Mouse (Mus musculus): ENCODE measurements around the gene Ntmt1. TPM values are rescaled to one million over a fixed set of nuclear protein-coding genes. Genes with fewer than 3 reads are reported as not detected.

Ntmt1 gene
- polyA plus RNA-seq, 1 experiment, result 36.9 TPM

DNA sequence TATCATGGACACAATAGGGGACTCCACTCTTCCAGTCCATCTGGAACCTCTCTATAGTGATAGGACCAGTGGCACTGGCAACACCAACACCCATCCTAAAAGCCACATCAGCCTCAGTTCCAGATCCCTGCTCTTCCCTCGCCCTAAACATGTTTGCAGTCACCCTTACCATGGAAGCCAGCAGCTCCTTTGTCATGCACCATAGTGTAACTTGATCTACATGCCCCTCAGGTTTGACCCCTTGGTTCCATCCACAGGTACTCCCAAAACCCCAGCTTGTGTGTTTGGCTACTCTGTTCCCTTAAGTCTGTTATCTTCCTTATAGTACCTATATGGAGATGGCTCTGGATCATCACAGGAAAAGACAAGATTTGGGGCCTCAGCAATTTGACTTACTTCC, 8.8 kb downstream of the Ntmt1 start:
- Histone ChIP-seq H3K27me3 (replicated peaks) (no peaks in the 10 kb centered on the region), H3K4me3 (replicated peaks) (no peak overlapping the region), H3K36me3 (replicated peaks; ENCODE audit: low read length) (peaks cover 94% of the 10 kb centered on the region), H3K9me3 (0 out of 2 replicates have a peak, but pooled peaks cover 3% of the 10 kb centered on the region), H3K4me1 (peaks cover 35% of the 10 kb centered on the region)
- TF ChIP-seq GATA1 (IDR thresholded peaks at IDR 0.05; ENCODE audit: borderline replicate concordance, low read length), result no peak
- no peak for TF ChIP-seq FLI1 (IDR thresholded peaks at IDR 0.05; ENCODE audit: low read length)

DNA sequence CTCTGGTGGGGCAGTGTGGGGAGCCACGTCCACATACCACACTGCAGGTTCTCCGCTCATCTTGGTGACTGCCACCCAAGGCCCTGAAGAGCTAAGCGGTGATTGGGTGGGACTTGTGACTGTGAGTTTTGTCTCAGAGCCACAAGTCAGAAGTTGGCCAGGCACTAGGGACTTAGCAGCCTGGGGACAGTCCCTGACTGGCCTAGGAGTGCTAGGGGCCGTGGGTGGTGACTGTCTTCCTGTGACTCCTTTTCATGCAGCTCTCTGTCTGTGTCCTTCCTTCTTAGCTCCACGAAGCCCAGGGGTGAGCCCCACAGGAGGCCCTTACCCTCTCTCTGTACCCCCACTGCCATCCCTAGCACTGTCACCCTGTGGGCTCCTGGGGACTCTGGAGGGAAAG, 12.2 kb downstream of the Ntmt1 start:
- H3K27me3 ChIP-seq (replicated peaks), result no peaks in the 10 kb centered on the region
- H3K36me3 ChIP-seq (replicated peaks; ENCODE audit: low read length), result peaks cover 96% of the 10 kb centered on the region
- H3K4me1 ChIP-seq, result peaks cover 43% of the 10 kb centered on the region
- 0 out of 2 replicates have a peak, but pooled peaks cover 3% of the 10 kb centered on the region for H3K9me3 ChIP-seq
- TF ChIP-seq GATA1 (IDR thresholded peaks at IDR 0.05; ENCODE audit: borderline replicate concordance, low read length), result no peak
- TF ChIP-seq FLI1 (IDR thresholded peaks at IDR 0.05; ENCODE audit: low read length), result no peak
- H3K4me3 ChIP-seq (replicated peaks), result no peak overlapping the region

DNA sequence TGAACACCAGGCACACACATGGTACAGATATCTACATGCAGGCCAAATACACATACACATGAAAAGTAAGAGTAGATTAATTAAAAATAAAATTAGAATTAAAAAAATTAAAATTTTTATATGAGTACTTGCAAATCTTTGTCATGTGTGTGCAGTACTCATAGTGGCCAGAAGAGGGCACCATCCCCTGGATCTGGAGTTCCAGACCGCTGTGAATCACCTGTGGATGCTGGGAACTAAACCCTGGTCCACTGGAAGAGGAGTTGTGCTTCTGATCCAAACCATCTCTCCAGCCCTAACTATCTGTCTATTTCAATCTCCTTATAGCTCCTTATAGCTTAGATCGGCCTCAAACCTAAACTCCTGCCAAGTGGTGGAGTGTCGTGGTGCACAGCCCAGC, 13.4 kb downstream of the Ntmt1 start:
- no peak for TF ChIP-seq FLI1 (IDR thresholded peaks at IDR 0.05; ENCODE audit: low read length)
- no peak for TF ChIP-seq GATA1 (IDR thresholded peaks at IDR 0.05; ENCODE audit: borderline replicate concordance, low read length)
- Histone ChIP-seq H3K4me1 (peaks cover 45% of the 10 kb centered on the region), H3K4me3 (replicated peaks) (no peak overlapping the region), H3K36me3 (replicated peaks; ENCODE audit: low read length) (peaks cover 96% of the 10 kb centered on the region), H3K27me3 (replicated peaks) (no peaks in the 10 kb centered on the region), H3K9me3 (0 out of 2 replicates have a peak, but pooled peaks cover 3% of the 10 kb centered on the region)

DNA sequence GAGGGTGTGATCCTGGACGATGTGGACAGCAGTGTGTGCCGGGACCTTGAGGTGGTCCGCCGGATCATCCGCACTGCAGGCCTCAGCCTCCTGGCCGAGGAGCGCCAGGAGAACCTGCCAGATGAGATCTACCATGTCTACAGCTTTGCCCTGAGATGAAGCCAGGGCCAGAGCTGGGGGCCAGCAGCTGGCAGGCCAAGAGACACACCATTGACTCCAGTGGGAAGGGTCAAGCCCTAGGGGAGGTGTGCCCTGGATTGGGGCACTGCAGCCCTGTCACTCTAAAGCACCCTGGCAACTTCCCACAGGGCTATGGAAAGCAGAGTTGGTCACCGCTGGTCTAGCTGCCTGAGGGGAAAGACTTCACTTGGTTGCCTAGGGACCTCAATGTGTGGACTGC, 14.8 kb downstream of the Ntmt1 start:
- no peak for TF ChIP-seq FLI1 (IDR thresholded peaks at IDR 0.05; ENCODE audit: low read length)
- TF ChIP-seq GATA1 (IDR thresholded peaks at IDR 0.05; ENCODE audit: borderline replicate concordance, low read length), result no peak
- H3K27me3 ChIP-seq (replicated peaks), result no peaks in the 10 kb centered on the region
- 0 out of 2 replicates have a peak, but pooled peaks cover 3% of the 10 kb centered on the region for H3K9me3 ChIP-seq
- peaks cover 57% of the 10 kb centered on the region for H3K4me1 ChIP-seq
- H3K36me3 ChIP-seq (replicated peaks; ENCODE audit: low read length), result peaks cover 95% of the 10 kb centered on the region
- H3K4me3 ChIP-seq (replicated peaks), result no peak overlapping the region

DNA sequence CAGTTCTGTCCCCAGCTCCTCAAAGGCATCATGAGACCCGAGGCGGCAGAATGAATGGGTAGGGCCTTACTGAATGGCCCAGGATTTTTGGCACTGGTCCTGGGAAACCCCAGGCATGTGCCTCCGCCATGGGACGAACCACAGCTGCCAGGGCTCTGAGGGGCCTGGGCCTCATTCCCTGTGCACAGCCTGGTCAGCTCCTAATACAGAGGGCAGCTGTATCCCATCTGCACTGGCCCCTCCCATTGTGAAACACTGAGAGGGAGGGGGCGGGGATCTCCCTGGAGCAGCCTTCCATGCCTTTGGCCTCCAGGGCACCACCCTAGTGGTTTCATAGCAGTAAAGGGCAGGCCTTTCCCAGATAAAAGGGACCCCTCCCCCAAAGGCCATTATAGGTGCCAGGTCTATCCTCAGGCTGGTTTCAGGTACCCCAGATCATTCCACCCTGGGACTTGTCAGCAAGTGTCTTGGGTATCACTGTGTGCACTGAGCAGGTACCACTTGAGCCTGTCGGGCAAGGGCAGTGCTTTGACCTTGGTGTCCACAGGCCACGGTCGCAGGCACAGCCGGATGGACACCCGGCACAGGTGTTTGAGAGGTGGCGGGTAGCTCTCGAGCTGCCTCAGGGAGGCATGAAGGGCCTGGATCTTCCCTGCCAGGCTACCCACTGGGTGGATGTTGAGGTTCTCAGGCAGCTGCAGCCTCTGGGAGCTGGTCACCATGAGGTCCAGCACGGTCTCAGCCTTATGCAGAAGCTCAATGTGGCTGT, 15.9 kb downstream of the Ntmt1 start:
- Histone ChIP-seq H3K4me1 (peaks cover 53% of the 10 kb centered on the region), H3K27me3 (replicated peaks) (no peaks in the 10 kb centered on the region), H3K4me3 (replicated peaks) (no peak overlapping the region), H3K9me3 (0 out of 2 replicates have a peak, but pooled peaks cover 3% of the 10 kb centered on the region), H3K36me3 (replicated peaks; ENCODE audit: low read length) (peaks cover 84% of the 10 kb centered on the region)
- no peak for TF ChIP-seq FLI1 (IDR thresholded peaks at IDR 0.05; ENCODE audit: low read length)
- no peak for TF ChIP-seq GATA1 (IDR thresholded peaks at IDR 0.05; ENCODE audit: borderline replicate concordance, low read length)

DNA sequence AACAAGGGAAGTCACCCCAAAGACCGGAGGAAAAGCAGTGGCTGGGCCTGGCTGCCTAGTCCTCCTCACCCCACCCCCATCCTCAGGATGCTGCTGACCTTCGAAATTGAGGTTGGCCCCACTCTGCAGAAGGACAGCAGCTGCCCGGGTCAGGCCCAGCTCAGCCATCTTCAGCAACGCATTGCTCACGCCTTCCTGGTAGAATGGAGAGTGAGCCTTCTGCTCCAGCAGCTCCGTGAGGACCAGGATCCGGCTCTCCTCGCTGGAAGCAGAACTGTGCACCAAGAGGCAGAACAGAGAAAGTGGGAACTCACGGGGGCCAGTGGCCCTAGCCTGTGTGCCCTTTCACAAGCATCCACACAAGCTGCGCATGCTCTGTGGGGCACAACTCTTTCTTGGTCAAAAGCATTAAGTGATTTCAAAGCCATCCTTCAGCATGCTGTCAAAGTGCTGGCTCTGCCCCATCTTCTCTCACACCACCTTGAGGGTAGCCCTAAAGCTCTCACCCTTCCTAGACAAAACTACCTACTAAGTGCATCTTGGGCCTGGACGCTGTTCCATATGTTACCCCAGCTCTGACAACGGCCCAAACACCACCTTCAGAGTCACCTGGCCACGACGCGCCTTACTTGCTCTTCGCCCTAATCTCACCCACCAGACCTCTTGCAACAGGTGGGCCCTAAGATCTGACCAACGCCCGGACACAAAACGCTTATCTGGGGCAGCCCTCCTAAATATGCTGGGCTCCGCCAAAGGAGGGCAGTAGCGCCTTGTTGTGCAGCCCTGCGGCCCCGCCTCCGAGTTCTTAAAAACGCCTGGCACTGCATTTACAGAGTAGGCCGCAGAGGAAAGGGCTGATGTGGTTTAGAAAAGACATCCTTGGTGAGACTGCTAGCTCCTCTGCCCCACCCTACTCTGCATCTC, 19.5 kb downstream of the Ntmt1 start:
- TF ChIP-seq GATA1 (IDR thresholded peaks at IDR 0.05; ENCODE audit: borderline replicate concordance, low read length) (no peak), FLI1 (IDR thresholded peaks at IDR 0.05; ENCODE audit: low read length) (no peak)
- H3K9me3 ChIP-seq, result no peaks in the 10 kb centered on the region
- peaks cover 37% of the 10 kb centered on the region for H3K4me1 ChIP-seq
- peak overlapping the region; percentile 99 for H3K4me3 ChIP-seq (replicated peaks)
- H3K36me3 ChIP-seq (replicated peaks; ENCODE audit: low read length), result peaks cover 50% of the 10 kb centered on the region
- H3K27me3 ChIP-seq (replicated peaks), result peaks cover 15% of the 10 kb centered on the region

DNA sequence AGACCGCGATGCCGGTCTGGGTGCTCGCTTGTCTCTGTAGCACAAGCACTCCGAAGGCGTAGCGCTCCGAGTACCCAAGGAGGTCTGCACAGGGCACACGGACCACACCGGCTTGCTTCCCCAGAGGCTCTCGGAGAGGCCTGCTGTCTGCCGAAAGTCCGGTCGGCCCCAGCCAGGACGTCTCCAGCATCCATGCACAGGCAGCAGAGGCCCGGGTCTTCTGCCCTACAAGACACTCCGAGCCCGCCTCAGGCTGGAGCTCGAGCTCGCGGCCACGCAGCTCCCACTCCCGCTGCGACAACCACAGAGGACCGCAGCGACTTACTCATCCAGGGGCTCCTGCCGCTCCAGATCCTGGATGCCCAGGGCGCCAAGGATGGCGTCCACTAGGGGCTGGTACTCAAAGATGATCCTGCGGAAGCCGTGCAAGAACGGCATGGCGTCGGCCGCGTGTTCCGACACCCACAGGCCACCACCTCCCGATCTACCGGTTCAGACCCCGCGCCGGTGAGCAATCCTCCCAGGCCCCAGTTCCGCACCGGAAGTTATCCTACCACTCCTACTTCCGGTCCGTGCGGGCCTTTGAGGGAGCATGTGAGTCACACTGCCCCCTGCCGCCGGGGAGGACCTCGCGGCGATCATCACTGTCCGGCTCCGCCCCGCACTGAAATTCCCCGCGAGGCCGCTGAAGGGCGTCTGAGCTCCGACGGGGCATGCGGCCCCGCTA, 20.3 kb downstream of the Ntmt1 start:
- TF ChIP-seq GATA1 (IDR thresholded peaks at IDR 0.05; ENCODE audit: borderline replicate concordance, low read length) (no peak), FLI1 (IDR thresholded peaks at IDR 0.05; ENCODE audit: low read length) (peak; percentile 100)
- H3K36me3 ChIP-seq (replicated peaks; ENCODE audit: low read length), result peaks cover 42% of the 10 kb centered on the region
- peaks cover 19% of the 10 kb centered on the region for H3K27me3 ChIP-seq (replicated peaks)
- peak overlapping the region; percentile 99 for H3K4me3 ChIP-seq (replicated peaks)
- H3K4me1 ChIP-seq, result peaks cover 37% of the 10 kb centered on the region
- no peaks in the 10 kb centered on the region for H3K9me3 ChIP-seq

DNA sequence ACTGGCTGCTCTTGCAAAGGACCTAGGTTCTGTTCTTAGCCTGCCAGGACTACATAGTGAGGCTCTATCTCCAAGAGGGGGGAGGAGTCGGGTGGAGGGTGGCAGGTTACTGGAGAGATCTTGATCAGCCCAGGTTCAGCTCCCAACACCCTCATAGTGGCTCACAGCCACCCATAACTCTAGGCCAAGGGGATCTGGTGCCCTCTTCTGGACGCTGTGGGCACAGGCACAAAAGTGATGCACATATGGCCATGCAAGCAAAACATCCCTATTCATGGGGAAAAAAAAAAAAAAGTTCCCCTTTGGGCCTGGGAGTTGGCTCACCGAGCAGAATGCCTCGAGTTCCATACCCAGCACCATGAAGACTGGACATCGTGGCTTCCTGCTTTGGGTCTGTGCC, 21.7 kb downstream of the Ntmt1 start:
- Histone ChIP-seq H3K4me1 (peaks cover 35% of the 10 kb centered on the region), H3K4me3 (replicated peaks) (no peak overlapping the region), H3K36me3 (replicated peaks; ENCODE audit: low read length) (peaks cover 28% of the 10 kb centered on the region), H3K9me3 (no peaks in the 10 kb centered on the region), H3K27me3 (replicated peaks) (peaks cover 33% of the 10 kb centered on the region)
- TF ChIP-seq GATA1 (IDR thresholded peaks at IDR 0.05; ENCODE audit: borderline replicate concordance, low read length) (no peak), FLI1 (IDR thresholded peaks at IDR 0.05; ENCODE audit: low read length) (no peak)

DNA sequence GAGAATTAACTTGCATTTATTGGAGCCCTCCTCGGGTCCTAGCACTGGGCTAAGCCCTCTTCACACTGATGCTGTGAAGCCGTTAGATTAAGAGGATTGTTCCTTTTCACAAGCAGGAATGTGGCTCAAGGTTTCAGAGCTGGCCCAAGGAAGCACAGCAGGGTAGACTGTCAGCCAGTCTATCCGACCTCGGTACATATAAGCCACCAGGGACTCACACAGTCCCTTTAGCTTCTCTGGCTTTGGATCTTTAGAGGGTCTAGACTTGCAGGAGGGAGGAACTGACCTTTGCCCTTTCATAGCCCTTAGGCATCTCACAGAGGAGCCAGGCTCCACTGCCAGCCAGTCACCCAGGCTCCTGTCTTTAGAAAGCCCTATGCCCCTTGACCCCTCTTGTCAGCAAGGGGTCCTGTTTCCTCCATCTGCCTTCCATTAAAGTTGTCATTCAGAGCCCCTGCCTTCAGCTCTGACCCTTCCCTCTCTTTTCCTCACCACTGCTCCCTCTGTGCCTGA, 22.7 kb downstream of the Ntmt1 start, which contains the start of gene Asb6:
Gene Asb6 (minus strand): TSS at position 51 of the 513 bp plus-strand sequence.
- no peak for TF ChIP-seq GATA1 (IDR thresholded peaks at IDR 0.05; ENCODE audit: borderline replicate concordance, low read length)
- no peak for TF ChIP-seq FLI1 (IDR thresholded peaks at IDR 0.05; ENCODE audit: low read length)
- H3K4me3 ChIP-seq (replicated peaks), result no peak within 1 kb of the TSS
- H3K27me3 ChIP-seq (replicated peaks), result peaks cover 42% of the 10 kb centered on the region
- H3K36me3 ChIP-seq (replicated peaks; ENCODE audit: low read length), result peaks cover 17% of the 10 kb centered on the region
- H3K9me3 ChIP-seq, result no peaks in the 10 kb centered on the region
- peaks cover 35% of the 10 kb centered on the region for H3K4me1 ChIP-seq
